Mouse (Mus musculus): ENCODE data around the gene Tkt. TPM values are rescaled to one million over a fixed set of nuclear protein-coding genes. Genes with fewer than 3 reads are reported as not detected.

The Tkt gene
- polyA plus RNA-seq, 1 experiment from 2014 or later: 118 TPM

Small RNAs within 50 kb of the gene (microRNA-seq; reads per million reads assigned to microRNA genes)
- gene Mir3076 (ENCODE audit: insufficient number of aligned reads): 4.2 reads per million

Other genes with a start within 250 kb of the Tkt start
- 29.3 and 34.6 TPM in 2 replicates for gene Dcp1a, start 68.8 kb upstream of the Tkt start, polyA plus RNA-seq (2014; fragmentation: Nextera tagmentation; extraction: Ambion mirVana)
- 1.1 and 1.8 TPM in 2 replicates for gene Cacna1d, start 56.9 kb upstream of the Tkt start, polyA plus RNA-seq (2014; fragmentation: Nextera tagmentation; extraction: Ambion mirVana)
- 26.2 and 26.8 TPM in 2 replicates for gene Prkcd, start 77.9 kb downstream of the Tkt start, polyA plus RNA-seq (2014; fragmentation: Nextera tagmentation; extraction: Ambion mirVana)
- 11.3 and 11.4 TPM in 2 replicates for gene Rft1, start 106.0 kb downstream of the Tkt start, polyA plus RNA-seq (2014; fragmentation: Nextera tagmentation; extraction: Ambion mirVana)
- gene Sfmbt1, start 166.5 kb downstream of the Tkt start, polyA plus RNA-seq (2014; fragmentation: Nextera tagmentation; extraction: Ambion mirVana): 27.1 and 29.2 TPM in 2 replicates